Comparison of ENCODE assay signal across 8 mouse cellular contexts in the genomic region with DNA sequence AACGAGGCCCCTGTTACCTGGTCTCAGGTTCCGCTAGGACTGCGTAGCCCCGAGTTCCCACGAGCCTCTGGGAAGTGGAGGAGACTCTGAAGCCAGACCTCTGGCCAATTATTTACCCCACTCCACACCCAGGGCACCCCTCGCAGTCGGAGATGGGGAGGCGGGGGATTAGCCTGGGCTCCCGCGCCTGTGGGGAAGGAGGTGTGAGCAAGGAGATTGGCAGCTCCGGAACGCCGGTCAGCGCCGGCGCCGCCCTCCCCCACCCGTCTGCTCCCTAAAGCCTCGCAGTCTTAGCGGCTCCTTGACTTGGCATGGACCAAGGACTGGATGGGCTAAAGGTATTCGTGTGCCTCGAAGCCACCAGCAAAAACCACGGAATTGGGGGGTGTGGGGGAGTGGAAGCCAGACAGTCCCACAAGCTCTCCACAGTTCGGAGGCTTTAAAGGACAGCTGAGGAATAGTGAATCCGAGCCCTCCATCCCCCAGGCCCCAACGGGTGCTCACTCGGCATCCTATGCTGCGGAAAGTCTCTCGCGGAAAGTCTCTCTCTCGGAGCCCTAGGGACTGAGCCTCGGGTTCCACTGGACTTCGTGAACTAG. TPM values are rescaled to one million over a fixed set of nuclear protein-coding genes. Genes with fewer than 3 reads are reported as not detected.
DNase-seq lines count a peak whose midpoint lies in the region; ATAC-seq and TF ChIP-seq lines count a peak whose summit lies in the region.

TSS of gene Lhx9 (minus strand) at position 67 of the 599 bp plus-strand sequence.

- DNase-seq in lung, adult 2 months: peak; percentile 25
- DNase-seq in lung, postnatal 25 days (ENCODE audit: low spot score): no peak
- DNase-seq in embryo, embryonic 9.5 days (ENCODE audit: extremely low spot score): peak; percentile 72
- peak; percentile 72 for DNase-seq in hindbrain, embryonic 11.5 days (ENCODE audit: low spot score)
- DNase-seq in liver, embryonic 13.5 days: no peak
- no peak for DNase-seq in thymus, postnatal 14 days
- DNase-seq in gastrocnemius, postnatal 14 days: no peak

- no peaks in the 10 kb centered on the region for H3K9me3 ChIP-seq in hindbrain, embryonic 11.5 days (ENCODE audit: control insufficient read depth, low read length)
- H3K9me3 ChIP-seq in liver, embryonic 13.5 days (replicated peaks): no peaks in the 10 kb centered on the region

- 1% methylated on average over 33 of the region's 33 CpGs for WGBS in lung, adult 2 months
- 0% methylated on average over 33 of the region's 33 CpGs for WGBS in hindbrain, embryonic 11.5 days
- WGBS in liver, embryonic 13.5 days (ENCODE audit: insufficient replicate concordance): 1% methylated on average over 33 of the region's 33 CpGs
- 2% methylated on average over 33 of the region's 33 CpGs for WGBS in small intestine, adult 2 months

- peak within 1 kb of the TSS; percentile 41 for H3K4me2 ChIP-seq in hindbrain, embryonic 11.5 days (replicated peaks; ENCODE audit: low read depth, low read length)
- H3K4me2 ChIP-seq in liver, embryonic 13.5 days: peak within 1 kb of the TSS; percentile 44

- no peak within 1 kb of the TSS for H3K4me3 ChIP-seq in lung, adult 2 months (replicated peaks; ENCODE audit: extremely low read depth, low read depth, low read length)
- peak within 1 kb of the TSS; percentile 30 for H3K4me3 ChIP-seq in hindbrain, embryonic 11.5 days (ENCODE audit: low read depth, low read length)
- peak within 1 kb of the TSS; percentile 36 for H3K4me3 ChIP-seq in liver, embryonic 13.5 days (replicated peaks)
- peak within 1 kb of the TSS; percentile 12; the same call in 1 of the 2 replicates for H3K4me3 ChIP-seq in small intestine, adult 2 months (ENCODE audit: low read depth, low read length)

- peak; percentile 71 for ATAC-seq in hindbrain, embryonic 11.5 days (ENCODE audit: low FRiP score)
- ATAC-seq in liver, embryonic 13.5 days (ENCODE audit: low read depth): peak; percentile 7; the same call in 1 of the 2 replicates

- peak within 1 kb of the TSS; percentile 40; the same call in 1 of the 2 replicates for H3K9ac ChIP-seq in hindbrain, embryonic 11.5 days (ENCODE audit: low read depth, low read length)
- H3K9ac ChIP-seq in liver, embryonic 13.5 days: no peak within 1 kb of the TSS

- H3K27me3 ChIP-seq in hindbrain, embryonic 11.5 days (ENCODE audit: control insufficient read depth, insufficient read depth, low read length): peaks cover 63% of the 10 kb centered on the region
- peaks cover 78% of the 10 kb centered on the region for H3K27me3 ChIP-seq in liver, embryonic 13.5 days
- peaks cover 54% of the 10 kb centered on the region for H3K27me3 ChIP-seq in small intestine, adult 2 months (ENCODE audit: control insufficient read depth, insufficient read depth, low read length)

- intact Hi-C loops in gastrocnemius, postnatal 14 days (cut with DNase I; ENCODE audit: low total_unique reads): no loop called here

- peaks cover 5% of the 10 kb centered on the region for H3K4me1 ChIP-seq in lung, adult 2 months (ENCODE audit: control insufficient read depth, insufficient read depth, low read length)
- peaks cover 8% of the 10 kb centered on the region; the same call in 1 of the 2 replicates for H3K4me1 ChIP-seq in hindbrain, embryonic 11.5 days (replicated peaks; ENCODE audit: control insufficient read depth, insufficient read depth, low read length)
- peaks cover 12% of the 10 kb centered on the region for H3K4me1 ChIP-seq in liver, embryonic 13.5 days (replicated peaks)
- H3K4me1 ChIP-seq in small intestine, adult 2 months (ENCODE audit: control insufficient read depth, insufficient read depth, insufficient read length, low read length): peaks cover 8% of the 10 kb centered on the region

- H3K27ac ChIP-seq in hindbrain, embryonic 11.5 days (ENCODE audit: low read depth, low read length): peak within 1 kb of the TSS; percentile 33; the same call in 1 of the 2 replicates
- H3K27ac ChIP-seq in liver, embryonic 13.5 days: no peak within 1 kb of the TSS
- no peak within 1 kb of the TSS for H3K27ac ChIP-seq in small intestine, adult 2 months (ENCODE audit: insufficient read depth, low read depth, low read length)

- no peaks in the 10 kb centered on the region for H3K36me3 ChIP-seq in hindbrain, embryonic 11.5 days (ENCODE audit: control insufficient read depth, insufficient read depth, low read length)
- H3K36me3 ChIP-seq in liver, embryonic 13.5 days: peaks cover 4% of the 10 kb centered on the region; the same call in 1 of the 2 replicates
- H3K36me3 ChIP-seq in small intestine, adult 2 months (ENCODE audit: control insufficient read depth, insufficient read depth, low read length): peaks cover 2% of the 10 kb centered on the region; the same call in 1 of the 2 replicates

- TF ChIP-seq CTCF in lung, adult 2 months (IDR thresholded peaks at IDR 0.05; ENCODE audit: insufficient read depth, low read length): no peak
- no peak for TF ChIP-seq CTCF in small intestine, adult 2 months (IDR thresholded peaks at IDR 0.05; ENCODE audit: extremely low read depth, insufficient read length, insufficient replicate concordance, low read depth, low read length)

- TF ChIP-seq POLR2A in lung, adult 2 months (IDR thresholded peaks at IDR 0.05; ENCODE audit: borderline replicate concordance, extremely low read depth, low read depth, low read length): no peak
- TF ChIP-seq POLR2A in small intestine, adult 2 months (IDR thresholded peaks at IDR 0.05; ENCODE audit: low read depth, low read length): no peak

RNA-seq across cellular contexts. Expression of gene Lhx9, which starts in this region (rescaled TPM):
- polyA plus RNA-seq in lung, adult 2 months (2012; rRNA removed): not detected in 2 replicates
- polyA plus RNA-seq in hindbrain, embryonic 11.5 days (2014; fragmentation: Nextera tagmentation; extraction: Ambion mirVana): 31.4 and 32.1 TPM in 2 replicates
- polyA plus RNA-seq in liver, embryonic 13.5 days (2015; fragmentation: Nextera tagmentation; extraction: Ambion mirVana): 0.14 and 0.21 TPM in 2 replicates
- not detected in 2 replicates for polyA plus RNA-seq in small intestine, adult 2 months (2012; rRNA removed)
- total RNA-seq in gastrocnemius, postnatal 14 days (2021): not detected

Comparison
In these comparisons a context has a peak if more than half of its experiments do, and no peak if none do; other contexts are left out.
1. RNA of gene Lhx9 (polyA plus RNA-seq): 31.4 to 32.1 TPM in hindbrain, embryonic 11.5 days; 0.14 to 0.21 TPM in liver, embryonic 13.5 days, not detected in lung, adult 2 months and not detected in small intestine, adult 2 months; every median in the first group is over 10 times any median in the second.
2. Peak in DNase-seq in lung, adult 2 months; RNA of the gene not detected or under 1 TPM.
3. Peak in ATAC-seq, H3K4me3 ChIP-seq and H3K4me2 ChIP-seq in liver, embryonic 13.5 days; RNA of the gene not detected or under 1 TPM.
4. DNase-seq: peak in embryo, embryonic 9.5 days (single experiment) and hindbrain, embryonic 11.5 days (single experiment); none in lung, postnatal 25 days (single experiment), liver, embryonic 13.5 days (single experiment), thymus, postnatal 14 days (single experiment) and gastrocnemius, postnatal 14 days (single experiment).